Mouse (Mus musculus) spleen, adult 2 months (tissue): ENCODE results near the gene Arl8a.

ENCODE experiments used
- CTCF ChIP-seq: fragments of 200-500 bp; IDR thresholded peaks from 2 replicates; pipeline ENCODE4 v1.5.1; 2011; ENCODE audit warnings: mild to moderate bottlenecking, inconsistent platforms; ENCODE audit not compliant: insufficient read depth, insufficient read length, insufficient replicate concordance; ENCODE audit errors: extremely low read depth
- POLR2A ChIP-seq: fragments of 200-500 bp; IDR thresholded peaks from 2 replicates; pipeline ENCODE4 v1.6.1; 2011; ENCODE audit warnings: low read depth, low read length, inconsistent platforms

DNA sequence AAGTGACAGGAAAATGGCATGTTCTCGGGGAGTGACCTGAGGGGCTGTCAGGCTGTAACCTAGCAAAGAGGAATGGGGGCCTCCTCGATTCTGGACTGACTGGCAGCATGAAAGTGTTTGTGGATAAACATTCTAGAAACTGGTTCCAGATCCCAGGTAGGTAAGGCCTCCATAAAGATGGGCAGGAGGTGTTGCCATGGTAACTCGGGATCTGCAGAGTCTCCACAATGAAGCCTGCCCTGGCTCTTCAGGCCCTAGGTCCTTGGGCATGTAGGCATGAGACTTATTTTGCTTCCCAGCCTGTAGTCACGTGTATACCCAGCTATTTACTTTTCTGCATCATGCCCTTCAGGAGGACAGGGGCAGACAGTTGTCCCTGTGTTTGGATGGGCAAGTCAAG lies 34.7 kb downstream of the Arl8a start:
- TF ChIP-seq CTCF: no peak
- TF ChIP-seq POLR2A: no peak
